Mouse (Mus musculus) CH12.LX (cell line): ENCODE data around the gene Olfr918. TPM values are rescaled to one million over a fixed set of nuclear protein-coding genes. Genes with fewer than 3 reads are reported as not detected.

Experiments used
- DNase-seq: peaks from one replicate; pipeline ENCODE4 v3.0.0-alpha.2; 2013; ENCODE audit errors: extremely low read depth
- H3K27ac ChIP-seq: 2 replicates; pipeline ENCODE4 v1.5.1; 2012; ENCODE audit warnings: low read depth, mild to moderate bottlenecking, control low read depth, moderate library complexity; ENCODE audit not compliant: insufficient read depth
- H3K27me3 ChIP-seq: replicated peaks from 2 replicates; pipeline ENCODE3; 2012; ENCODE audit warnings: inconsistent platforms
- H3K36me3 ChIP-seq, 2 experiments: replicated peaks in 1 of 2; 2 replicates each; pipeline versions ENCODE3 to v1.6.1; 2012; ENCODE audit warnings: inconsistent platforms in 1 of 2, low read length in 1 of 2, mild to moderate bottlenecking in 1 of 2, mixed read lengths in 1 of 2, moderate library complexity in 1 of 2; ENCODE audit not compliant: control insufficient read depth in 1 of 2, insufficient read depth in 1 of 2
- H3K4me1 ChIP-seq, 2 experiments: 2 replicates each; pipeline ENCODE4 v1.6.1; 2012; ENCODE audit warnings: inconsistent platforms in 1 of 2, moderate library complexity in 1 of 2; ENCODE audit not compliant: insufficient read depth in 2 of 2, control insufficient read depth in 1 of 2
- H3K4me2 ChIP-seq: 2 replicates; pipeline ENCODE4 v1.6.1; 2012; ENCODE audit warnings: low read depth, mild to moderate bottlenecking, control low read depth; ENCODE audit not compliant: poor library complexity, insufficient read depth, severe bottlenecking
- H3K4me3 ChIP-seq, 3 experiments: fragments of 150-350 bp in 1 of 3; sonication (generic) in 1 of 3; replicated peaks in 1 of 3; 2 replicates each; pipeline versions ENCODE3 to v1.5.1; 2011 to 2012; ENCODE audit warnings: low read depth in 2 of 3, low read length in 2 of 3, mild to moderate bottlenecking in 2 of 3, moderate library complexity in 2 of 3, control low read depth in 1 of 3, improper control_type of control experiment in 1 of 3, inconsistent platforms in 1 of 3, mixed read lengths in 1 of 3; ENCODE audit not compliant: poor library complexity in 1 of 3
- H3K79me2 ChIP-seq: replicated peaks from 2 replicates; pipeline ENCODE4 v1.6.1; 2012; ENCODE audit warnings: mild to moderate bottlenecking, moderate library complexity; ENCODE audit not compliant: control insufficient read depth, poor library complexity, insufficient read depth, severe bottlenecking; ENCODE audit errors: extremely low read depth
- H3K9ac ChIP-seq: 2 replicates; pipeline ENCODE4 v1.6.1; 2012; ENCODE audit warnings: low read depth, mild to moderate bottlenecking, control low read depth, moderate library complexity; ENCODE audit not compliant: insufficient read depth
- H3K9me3 ChIP-seq: replicated peaks from 2 replicates; pipeline ENCODE3; 2012; ENCODE audit warnings: low read length, inconsistent platforms, mixed read lengths
- BHLHE40 ChIP-seq: IDR thresholded peaks from 2 replicates; pipeline ENCODE4 v1.6.1; 2011; ENCODE audit warnings: mild to moderate bottlenecking, low read depth, low read length, improper control_type of control experiment
- CHD1 ChIP-seq: IDR thresholded peaks from 2 replicates; pipeline ENCODE4 v1.6.1; 2012; ENCODE audit warnings: low read depth, low read length, improper control_type of control experiment, inconsistent platforms
- GABPA ChIP-seq: IDR thresholded peaks from 2 replicates; pipeline ENCODE4 v1.6.1; 2012; ENCODE audit warnings: low read depth, low read length, improper control_type of control experiment, inconsistent platforms; ENCODE audit not compliant: insufficient replicate concordance
- HCFC1 ChIP-seq: IDR thresholded peaks from 2 replicates; pipeline ENCODE4 v1.6.1; 2012; ENCODE audit warnings: low read depth, mild to moderate bottlenecking, inconsistent platforms, low read length, improper control_type of control experiment
- JUN ChIP-seq: IDR thresholded peaks from 2 replicates; pipeline ENCODE4 v1.6.1; 2011; ENCODE audit warnings: low read depth, mild to moderate bottlenecking, low read length, improper control_type of control experiment, moderate library complexity; ENCODE audit not compliant: insufficient read depth
- MYC ChIP-seq: IDR thresholded peaks from 2 replicates; pipeline ENCODE4 v1.6.1; 2011; ENCODE audit warnings: low read depth, mild to moderate bottlenecking, improper control_type of control experiment, low read length
- NELFE ChIP-seq: IDR thresholded peaks from 2 replicates; pipeline ENCODE4 v1.6.1; 2011; ENCODE audit warnings: low read depth, low read length, improper control_type of control experiment
- NRF1 ChIP-seq: IDR thresholded peaks from 2 replicates; pipeline ENCODE4 v1.6.1; 2014; ENCODE audit warnings: low read depth, mild to moderate bottlenecking, inconsistent platforms, low read length, improper control_type of control experiment, moderate library complexity
- PAX5 ChIP-seq: IDR thresholded peaks from 2 replicates; pipeline ENCODE4 v1.6.1; 2012; ENCODE audit warnings: low read length, inconsistent platforms, mixed read lengths
- POLR2A ChIP-seq: IDR thresholded peaks from 2 replicates; pipeline ENCODE4 v1.6.1; 2011; ENCODE audit warnings: low read depth, mild to moderate bottlenecking, improper control_type of control experiment, low read length
- POLR2AphosphoS2 ChIP-seq: IDR thresholded peaks from 2 replicates; pipeline ENCODE4 v1.6.1; 2011; ENCODE audit warnings: low read depth, low read length, improper control_type of control experiment
- RAD21 ChIP-seq: IDR thresholded peaks from 2 replicates; pipeline ENCODE4 v1.6.1; 2011; ENCODE audit warnings: low read depth, mild to moderate bottlenecking, low read length, improper control_type of control experiment, moderate library complexity
- SIN3A ChIP-seq: IDR thresholded peaks from 2 replicates; pipeline ENCODE4 v1.6.1; 2012; ENCODE audit warnings: low read length, improper control_type of control experiment, inconsistent platforms
- TCF12 ChIP-seq: IDR thresholded peaks from 2 replicates; pipeline ENCODE4 v1.6.1; 2014; ENCODE audit warnings: low read depth, mild to moderate bottlenecking, inconsistent platforms, low read length, improper control_type of control experiment
- UBTF ChIP-seq: IDR thresholded peaks from 2 replicates; pipeline ENCODE4 v1.6.1; 2012; ENCODE audit warnings: low read depth, mild to moderate bottlenecking, inconsistent platforms, low read length, improper control_type of control experiment, moderate library complexity
- ZC3H11A ChIP-seq: IDR thresholded peaks from 2 replicates; pipeline ENCODE4 v1.6.1; 2012; ENCODE audit warnings: low read depth, mild to moderate bottlenecking, inconsistent platforms, low read length, improper control_type of control experiment
- ZMIZ1 ChIP-seq: IDR thresholded peaks from 2 replicates; pipeline ENCODE4 v1.6.1; 2012; ENCODE audit warnings: low read depth, mild to moderate bottlenecking, inconsistent platforms, low read length, improper control_type of control experiment
- dilution Hi-C: fragments of 300-500 bp; cut with MboI; formaldehyde crosslinking; loops from 2 replicates; pipeline ENCODE4 v1.14.3; 2020; ENCODE audit warnings: low sequenced_read_pairs; ENCODE audit not compliant: extremely low pct_unique_long_range_greater_than_20kb, extremely low pct_ligation_motif_present
- in situ Hi-C: fragments of 300-500 bp; cut with MboI; formaldehyde crosslinking; loops from 3 replicates; pipeline ENCODE4 v1.14.3; 2019; ENCODE audit warnings: low sequenced_read_pairs, low pct_ligation_motif_present, low pct_unique_long_range_greater_than_20kb, mixed read lengths
- polyA plus RNA-seq: library from polyadenylated mRNA; unstranded; fragments of >175 nt; gene quantifications from 2 replicates; pipeline ENCODE4 v1.2.1, GENCODE M21; 2012; ENCODE audit warnings: low read depth; ENCODE audit not compliant: insufficient read length
- total RNA-seq, 2 experiments: library from RNA; depleted of rRNA; stranded (reverse); fragments of 300-350 nt in 1 of 2; fragments of >200 nt in 1 of 2; gene quantifications; 2 replicates each; pipeline ENCODE4 v1.2.3; 2012 to 2014

Gene Olfr918
- total and polyA plus RNA-seq, 3 experiments = not detected

DNA sequence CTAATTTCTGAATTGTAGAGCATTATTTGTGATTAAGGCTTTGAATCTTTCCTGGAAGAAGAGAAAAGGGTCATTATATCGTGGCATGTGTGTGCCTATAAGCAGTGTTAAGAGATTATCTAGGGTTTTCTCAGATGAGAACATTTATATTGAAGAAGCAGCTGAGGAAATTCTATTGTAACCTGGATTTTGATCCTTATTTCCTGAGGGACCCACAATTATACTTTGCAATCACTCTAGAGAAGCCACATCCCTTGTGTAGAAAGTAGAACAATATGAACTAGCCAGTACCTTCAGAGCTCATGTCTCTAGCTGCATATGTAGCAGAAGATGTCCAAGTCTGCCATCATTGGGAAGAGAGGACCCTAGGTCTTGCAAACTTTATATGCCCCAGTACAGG is 14.6 kb downstream of the Olfr918 start, which contains the start of gene Olfr916:
TSS of gene Olfr916 (minus strand) at position 101 of the 400 bp plus-strand sequence.
- Histone ChIP-seq H3K4me3 (no peak within 1 kb of the TSS), H3K79me2 (no peaks in the 10 kb centered on the region), H3K9ac (no peak within 1 kb of the TSS), H3K27me3 (no peaks in the 10 kb centered on the region), H3K36me3 (no peaks in the 10 kb centered on the region), H3K4me2 (no peak within 1 kb of the TSS), H3K9me3 (no peaks in the 10 kb centered on the region), H3K4me1 (no peaks in the 10 kb centered on the region), H3K27ac (no peak within 1 kb of the TSS)
- no peak for DNase-seq
- dilution Hi-C loops (no loop called here), in situ Hi-C loops (no loop called here)
- TF ChIP-seq POLR2A (no peak), GABPA (no peak), NELFE (no peak)

- H3K79me2 ChIP-seq = no peaks in the 10 kb centered on the region
- H3K9me3 ChIP-seq = no peaks in the 10 kb centered on the region
- H3K4me1 ChIP-seq = no peaks in the 10 kb centered on the region
- in situ Hi-C loops = no loop called here
- no peak overlapping the region for H3K27ac ChIP-seq
- H3K36me3 ChIP-seq = no peaks in the 10 kb centered on the region
- no peak overlapping the region for H3K9ac ChIP-seq
- no peak overlapping the region for H3K4me3 ChIP-seq
- dilution Hi-C loops = no loop called here
- H3K27me3 ChIP-seq = no peaks in the 10 kb centered on the region
- DNase-seq = no peak
- no peak overlapping the region for H3K4me2 ChIP-seq
- TF ChIP-seq ZMIZ1 (no peak), TCF12 (no peak), CHD1 (no peak), ZC3H11A (no peak), SIN3A (no peak), BHLHE40 (no peak), RAD21 (no peak), UBTF (no peak), POLR2AphosphoS2 (no peak), JUN (no peak), MYC (no peak), HCFC1 (no peak), PAX5 (no peak), NRF1 (no peak)
Measured at GRCm38 (mm10) chr9:38632406-38632805, 42.0 kb downstream of the Olfr918 start.

Other genes starting within 250 kb of the Olfr918 start
Only the 20 nearest of the 22 such genes appear.
- not detected in 2 replicates for gene Olfr904, start 211.5 kb downstream of the Olfr918 start, total RNA-seq (2012; rRNA removed)
- gene Olfr904, start 211.5 kb downstream of the Olfr918 start, total RNA-seq (2014; rRNA removed) = not detected in 2 replicates
- not detected in 2 replicates for gene Olfr904, start 211.5 kb downstream of the Olfr918 start, polyA plus RNA-seq
- not detected in 2 replicates for gene Olfr905, start 203.5 kb downstream of the Olfr918 start, total RNA-seq (2012; rRNA removed)
- not detected in 2 replicates for gene Olfr905, start 203.5 kb downstream of the Olfr918 start, total RNA-seq (2014; rRNA removed)
- not detected in 2 replicates for gene Olfr905, start 203.5 kb downstream of the Olfr918 start, polyA plus RNA-seq
- not detected in 2 replicates for gene Olfr906, start 187.5 kb downstream of the Olfr918 start, total RNA-seq (2012; rRNA removed)
- gene Olfr906, start 187.5 kb downstream of the Olfr918 start, total RNA-seq (2014; rRNA removed) = not detected in 2 replicates
- not detected in 2 replicates for gene Olfr906, start 187.5 kb downstream of the Olfr918 start, polyA plus RNA-seq
- not detected in 2 replicates for gene Olfr907, start 178.8 kb downstream of the Olfr918 start, total RNA-seq (2012; rRNA removed)
- not detected in 2 replicates for gene Olfr907, start 178.8 kb downstream of the Olfr918 start, total RNA-seq (2014; rRNA removed)
- gene Olfr907, start 178.8 kb downstream of the Olfr918 start, polyA plus RNA-seq = 0.11 TPM in 1 of 2 replicates, not detected in the other
- gene Olfr911-ps1, start 153.0 kb downstream of the Olfr918 start, total RNA-seq (2012; rRNA removed) = not detected in 2 replicates
- gene Olfr911-ps1, start 153.0 kb downstream of the Olfr918 start, total RNA-seq (2014; rRNA removed) = not detected in 2 replicates
- not detected in 2 replicates for gene Olfr911-ps1, start 153.0 kb downstream of the Olfr918 start, polyA plus RNA-seq
- not detected in 2 replicates for gene Olfr910, start 136.8 kb downstream of the Olfr918 start, total RNA-seq (2012; rRNA removed)
- not detected in 2 replicates for gene Olfr910, start 136.8 kb downstream of the Olfr918 start, total RNA-seq (2014; rRNA removed)
- not detected in 2 replicates for gene Olfr910, start 136.8 kb downstream of the Olfr918 start, polyA plus RNA-seq
- not detected in 2 replicates for gene Olfr912, start 94.4 kb downstream of the Olfr918 start, total RNA-seq (2012; rRNA removed)
- gene Olfr912, start 94.4 kb downstream of the Olfr918 start, total RNA-seq (2014; rRNA removed) = not detected in 2 replicates
- not detected in 2 replicates for gene Olfr912, start 94.4 kb downstream of the Olfr918 start, polyA plus RNA-seq
- gene Olfr913, start 81.8 kb downstream of the Olfr918 start, total RNA-seq (2012; rRNA removed) = not detected in 2 replicates
- gene Olfr913, start 81.8 kb downstream of the Olfr918 start, total RNA-seq (2014; rRNA removed) = not detected in 2 replicates
- not detected in 2 replicates for gene Olfr913, start 81.8 kb downstream of the Olfr918 start, polyA plus RNA-seq
- not detected in 2 replicates for gene Olfr914, start 69.5 kb downstream of the Olfr918 start, total RNA-seq (2012; rRNA removed)
- not detected in 2 replicates for gene Olfr914, start 69.5 kb downstream of the Olfr918 start, total RNA-seq (2014; rRNA removed)
- gene Olfr914, start 69.5 kb downstream of the Olfr918 start, polyA plus RNA-seq = not detected in 2 replicates
- not detected in 2 replicates for gene Olfr916, start 14.7 kb downstream of the Olfr918 start, total RNA-seq (2012; rRNA removed)
- gene Olfr916, start 14.7 kb downstream of the Olfr918 start, total RNA-seq (2014; rRNA removed) = not detected in 2 replicates
- gene Olfr916, start 14.7 kb downstream of the Olfr918 start, polyA plus RNA-seq = not detected in 2 replicates
- gene Olfr917, start 8.8 kb downstream of the Olfr918 start, total RNA-seq (2012; rRNA removed) = not detected in 2 replicates
- gene Olfr917, start 8.8 kb downstream of the Olfr918 start, total RNA-seq (2014; rRNA removed) = not detected in 2 replicates
- gene Olfr917, start 8.8 kb downstream of the Olfr918 start, polyA plus RNA-seq = not detected in 2 replicates
- not detected in 2 replicates for gene Olfr919, start 29.1 kb upstream of the Olfr918 start, total RNA-seq (2012; rRNA removed)
- not detected in 2 replicates for gene Olfr919, start 29.1 kb upstream of the Olfr918 start, total RNA-seq (2014; rRNA removed)
- gene Olfr919, start 29.1 kb upstream of the Olfr918 start, polyA plus RNA-seq = not detected in 2 replicates
- 6.3 and 6.7 TPM in 2 replicates for gene Vwa5a, start 43.7 kb upstream of the Olfr918 start, total RNA-seq (2012; rRNA removed)
- gene Vwa5a, start 43.7 kb upstream of the Olfr918 start, total RNA-seq (2014; rRNA removed) = 18.4 and 20.0 TPM in 2 replicates
- 14.2 and 15.3 TPM in 2 replicates for gene Vwa5a, start 43.7 kb upstream of the Olfr918 start, polyA plus RNA-seq
- gene Olfr920, start 77.7 kb upstream of the Olfr918 start, total RNA-seq (2012; rRNA removed) = not detected in 2 replicates
- gene Olfr920, start 77.7 kb upstream of the Olfr918 start, total RNA-seq (2014; rRNA removed) = 0.09 and 0.12 TPM in 2 replicates
- 0.14 and 0.22 TPM in 2 replicates for gene Olfr920, start 77.7 kb upstream of the Olfr918 start, polyA plus RNA-seq
- not detected in 2 replicates for gene Olfr921, start 98.5 kb upstream of the Olfr918 start, total RNA-seq (2012; rRNA removed)
- gene Olfr921, start 98.5 kb upstream of the Olfr918 start, total RNA-seq (2014; rRNA removed) = not detected in 2 replicates
- not detected in 2 replicates for gene Olfr921, start 98.5 kb upstream of the Olfr918 start, polyA plus RNA-seq
- not detected in 2 replicates for gene Olfr922, start 140.0 kb upstream of the Olfr918 start, total RNA-seq (2012; rRNA removed)
- gene Olfr922, start 140.0 kb upstream of the Olfr918 start, total RNA-seq (2014; rRNA removed) = not detected in 2 replicates
- 0.08 TPM in 1 of 2 replicates, not detected in the other for gene Olfr922, start 140.0 kb upstream of the Olfr918 start, polyA plus RNA-seq
- gene Olfr923, start 151.9 kb upstream of the Olfr918 start, total RNA-seq (2012; rRNA removed) = not detected in 2 replicates
- not detected in 2 replicates for gene Olfr923, start 151.9 kb upstream of the Olfr918 start, total RNA-seq (2014; rRNA removed)
- not detected in 2 replicates for gene Olfr923, start 151.9 kb upstream of the Olfr918 start, polyA plus RNA-seq
- gene Olfr924, start 169.8 kb upstream of the Olfr918 start, total RNA-seq (2012; rRNA removed) = not detected in 2 replicates
- not detected in 2 replicates for gene Olfr924, start 169.8 kb upstream of the Olfr918 start, total RNA-seq (2014; rRNA removed)
- gene Olfr924, start 169.8 kb upstream of the Olfr918 start, polyA plus RNA-seq = not detected in 2 replicates
- gene Olfr26, start 180.5 kb upstream of the Olfr918 start, total RNA-seq (2012; rRNA removed) = not detected in 2 replicates
- gene Olfr26, start 180.5 kb upstream of the Olfr918 start, total RNA-seq (2014; rRNA removed) = not detected in 2 replicates
- not detected in 2 replicates for gene Olfr26, start 180.5 kb upstream of the Olfr918 start, polyA plus RNA-seq
- gene Olfr926, start 202.5 kb upstream of the Olfr918 start, total RNA-seq (2012; rRNA removed) = not detected in 2 replicates
- not detected in 2 replicates for gene Olfr926, start 202.5 kb upstream of the Olfr918 start, total RNA-seq (2014; rRNA removed)
- not detected in 2 replicates for gene Olfr926, start 202.5 kb upstream of the Olfr918 start, polyA plus RNA-seq